Mouse (Mus musculus) cerebellum, adult 11 months (tissue): Measurements from ENCODE around the gene Pih1d2.
"Not testable (repeated sequence)": the region's sequence is repeated elsewhere in the genome, so short reads cannot be mapped to it uniquely, and the experiment has no call there.

Source experiments
- DNase-seq: peaks from one replicate; pipeline ENCODE4 v3.0.0; 2022

Gene Pih1d2

DNA sequence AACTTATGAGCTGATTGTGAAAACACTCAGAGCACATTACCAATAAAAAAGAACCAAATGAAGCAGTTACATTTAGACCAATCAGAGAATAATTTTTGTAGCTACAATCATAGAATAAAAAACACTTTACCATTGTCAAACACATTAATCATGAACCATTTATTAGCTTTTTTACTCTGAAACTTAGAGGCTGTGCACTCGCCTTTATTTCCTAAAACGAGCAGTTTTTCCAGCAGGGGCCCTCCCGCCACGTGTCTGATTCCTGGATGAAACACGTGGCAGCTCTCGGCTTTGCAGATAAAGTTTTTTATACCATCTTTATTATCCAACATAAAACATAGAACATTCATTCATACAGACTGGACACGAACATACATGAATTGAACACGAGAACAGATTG is 13.8 kb downstream of the Pih1d2 start:
- not testable (repeated sequence) for DNase-seq

- DNase-seq, result no peak
These were observed 15.0 kb downstream of the Pih1d2 start for GRCm38 (mm10) chr9:50632016-50632688.

- DNase-seq, result no peak
These were observed 15.9 kb downstream of the Pih1d2 start for GRCm38 (mm10) chr9:50633059-50633458.

DNA sequence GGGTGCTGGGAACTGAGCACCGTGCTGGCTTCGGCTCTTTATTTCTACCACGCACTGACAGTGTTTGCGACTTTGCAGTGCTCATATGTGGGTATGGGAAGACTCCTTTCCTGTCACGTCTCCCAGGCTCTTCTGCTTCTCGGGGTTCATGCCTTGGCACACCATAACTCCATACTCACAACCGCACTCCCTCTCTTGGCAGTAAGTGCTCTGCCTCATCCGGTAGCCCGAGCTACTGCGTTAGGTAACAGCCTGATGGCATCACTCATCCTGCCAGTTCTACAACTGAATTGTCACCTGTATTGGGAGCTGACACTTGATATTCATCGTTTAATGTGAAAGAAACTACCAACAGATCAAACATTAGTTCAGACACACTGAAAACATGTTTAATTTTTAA is 17.1 kb downstream of the Pih1d2 start:
- DNase-seq, result no peak

DNA sequence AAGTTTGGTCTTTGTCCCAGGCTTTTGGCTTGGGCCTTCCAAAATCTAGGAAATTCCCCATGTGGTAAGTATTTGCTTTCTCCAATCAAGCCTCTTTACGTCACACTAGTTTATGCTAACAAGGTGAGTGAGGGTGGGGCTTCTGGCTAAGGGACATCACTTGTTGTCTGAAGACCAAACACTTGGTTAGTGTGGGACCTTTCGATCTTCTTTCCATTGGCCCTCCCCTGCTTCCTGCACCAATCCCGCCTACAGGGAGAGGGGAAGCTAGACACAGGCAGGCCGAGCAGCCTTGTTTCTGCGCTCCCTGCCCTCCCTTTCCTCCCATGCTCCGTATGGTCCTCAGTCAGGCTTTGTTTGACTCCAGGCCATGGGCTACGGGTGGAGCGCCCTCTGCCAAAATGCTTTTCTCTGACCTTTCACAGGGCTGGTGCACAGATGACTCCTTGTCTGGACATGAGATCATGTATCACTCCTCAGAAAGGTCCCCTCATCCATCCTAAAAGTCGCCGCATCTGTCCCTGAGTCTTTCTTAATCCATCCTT is 29.8 kb downstream of the Pih1d2 start:
- no peak for DNase-seq

DNA sequence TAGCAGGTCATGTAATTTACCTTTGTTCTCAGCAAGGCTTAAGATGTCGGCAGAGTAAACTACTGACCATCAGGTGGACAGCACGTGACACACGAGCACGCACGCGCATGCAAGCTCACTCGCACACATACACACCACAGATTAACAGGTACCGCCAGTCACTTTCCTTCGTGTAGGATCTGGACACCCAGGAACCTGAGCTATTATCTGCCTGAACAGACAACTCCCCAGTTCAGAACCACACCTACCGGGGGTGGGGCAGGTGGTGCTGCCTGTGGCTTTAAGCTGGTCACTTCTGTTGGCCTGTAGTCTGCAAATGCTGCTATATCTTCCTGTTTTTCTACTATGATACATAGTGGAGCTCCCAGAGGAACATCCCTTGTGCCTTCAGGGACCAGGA is 33.4 kb downstream of the Pih1d2 start:
- no peak for DNase-seq

DNA sequence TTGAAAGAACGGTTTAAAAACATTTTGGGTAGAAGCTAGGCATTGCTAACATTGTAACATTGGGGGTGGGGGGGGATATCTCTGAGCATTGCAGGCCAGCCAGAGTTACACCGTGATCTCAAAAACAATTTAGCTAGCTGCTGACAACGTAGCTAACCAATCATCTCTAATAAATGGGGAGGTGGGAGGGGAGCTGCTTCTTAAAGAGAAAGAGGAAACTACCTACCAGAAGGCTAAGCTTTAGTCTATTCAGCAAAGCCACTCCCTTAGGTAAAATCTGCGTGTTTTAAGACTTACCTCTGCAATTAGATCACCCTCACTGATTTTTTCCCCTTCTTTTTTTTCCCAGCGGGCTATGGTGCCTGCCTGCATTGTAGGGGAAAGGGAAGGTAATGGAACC is 41.3 kb downstream of the Pih1d2 start:
- no peak for DNase-seq

- no peak for DNase-seq
These were observed 41.8 kb downstream of the Pih1d2 start for GRCm38 (mm10) chr9:50658941-50659388.

DNA sequence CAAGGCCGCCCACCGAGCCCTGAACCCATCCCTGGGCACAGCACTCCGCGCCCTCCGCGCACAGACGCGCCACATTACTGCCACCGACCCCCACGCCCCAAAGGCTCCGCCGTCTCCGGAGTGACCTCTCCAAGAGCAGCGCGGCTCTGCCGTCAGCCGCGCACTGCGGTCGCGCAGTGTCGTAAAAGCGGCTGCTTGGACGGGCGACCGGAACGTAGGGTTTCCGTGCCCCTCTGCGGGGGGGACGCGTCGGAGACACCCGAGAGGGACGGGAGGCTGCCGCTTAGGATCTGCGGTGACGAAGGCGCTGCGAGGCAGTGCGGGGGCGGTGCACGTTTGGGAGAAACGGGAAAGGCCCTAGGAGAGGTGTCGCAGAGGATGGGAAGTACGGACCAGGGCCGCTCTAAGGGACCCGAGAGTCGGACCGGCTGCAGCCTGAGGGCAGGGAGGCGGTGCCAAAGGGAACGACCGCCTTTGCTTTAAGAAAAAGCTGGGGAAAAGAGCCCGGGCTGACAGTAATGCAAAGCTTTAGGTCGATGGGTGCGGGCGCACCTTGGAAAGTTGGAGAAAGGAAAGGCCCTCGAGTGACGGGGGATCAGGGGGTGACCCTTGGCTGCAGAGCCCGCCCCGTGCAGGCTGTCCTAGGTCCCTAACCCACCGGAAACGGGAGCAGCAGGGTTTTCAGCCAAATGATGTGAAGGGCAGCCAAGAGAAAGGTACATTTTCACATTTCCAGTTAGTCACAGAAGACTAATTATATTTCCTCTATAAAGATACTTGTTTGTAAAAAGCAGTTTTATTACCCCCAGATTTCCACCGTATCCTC is 42.5 kb downstream of the Pih1d2 start, which contains the start of gene Dlat:
Gene Dlat (minus strand): TSS at position 389 of the 826 bp plus-strand sequence.
- peak; percentile 90 for DNase-seq

DNA sequence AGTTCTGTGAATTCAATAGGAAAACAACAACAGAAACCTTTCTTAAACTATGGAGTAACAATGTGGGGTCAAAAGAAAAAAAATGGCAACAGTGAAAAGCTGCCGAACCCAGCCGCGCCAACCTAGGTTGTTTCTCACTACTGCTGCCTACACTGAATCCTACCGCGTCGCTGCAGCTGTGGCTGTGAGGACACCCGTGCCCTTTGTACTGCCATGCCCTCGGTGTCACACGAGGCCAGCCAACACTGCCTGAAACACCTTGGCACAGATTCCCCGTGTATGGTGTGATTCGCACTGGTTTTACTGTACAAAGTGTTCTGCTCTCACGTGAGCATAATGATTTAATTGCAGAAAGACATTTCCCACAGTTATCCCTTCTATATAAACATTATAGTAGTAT is 43.3 kb downstream of the Pih1d2 start:
- DNase-seq, result no peak

DNA sequence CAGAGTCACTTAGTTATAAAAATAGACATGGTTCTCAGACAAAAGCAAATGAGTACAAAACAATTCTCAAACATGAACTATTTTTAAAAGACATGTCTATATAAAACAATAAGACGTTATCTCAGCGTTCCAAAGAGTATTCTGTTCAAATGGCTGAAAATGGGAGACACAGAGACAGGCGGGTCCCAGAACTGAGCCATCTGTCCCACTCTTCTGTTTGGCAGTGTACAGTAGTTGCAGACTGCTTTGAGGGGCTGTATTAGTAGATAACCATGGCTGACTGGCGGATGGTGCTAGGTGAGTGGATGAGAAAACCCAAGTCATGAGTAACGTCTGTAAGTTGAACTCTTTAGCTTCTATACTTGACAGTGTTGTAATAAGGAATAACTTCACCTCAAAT is 47.7 kb downstream of the Pih1d2 start:
- no peak for DNase-seq

- no peak for DNase-seq
These were observed 49.3 kb downstream of the Pih1d2 start for GRCm38 (mm10) chr9:50666442-50666841.

GRCm38 (mm10) chr9:50667579-50668498 is 50.7 kb downstream of the Pih1d2 start:
- no peak for DNase-seq

- no peak for DNase-seq
These were observed 53.6 kb downstream of the Pih1d2 start for GRCm38 (mm10) chr9:50670690-50671089.
